Mouse (Mus musculus) c-Kit-positive CD71-positive TER-119-positive erythroid progenitor cells, embryonic 14.5 days (primary cell): ENCODE results near the gene Erbb3.

Experiments used
- DNase-seq: peaks from one replicate; pipeline ENCODE4 v3.0.0-alpha.2; 2013; ENCODE audit warnings: low spot score

Erbb3 gene

DNA sequence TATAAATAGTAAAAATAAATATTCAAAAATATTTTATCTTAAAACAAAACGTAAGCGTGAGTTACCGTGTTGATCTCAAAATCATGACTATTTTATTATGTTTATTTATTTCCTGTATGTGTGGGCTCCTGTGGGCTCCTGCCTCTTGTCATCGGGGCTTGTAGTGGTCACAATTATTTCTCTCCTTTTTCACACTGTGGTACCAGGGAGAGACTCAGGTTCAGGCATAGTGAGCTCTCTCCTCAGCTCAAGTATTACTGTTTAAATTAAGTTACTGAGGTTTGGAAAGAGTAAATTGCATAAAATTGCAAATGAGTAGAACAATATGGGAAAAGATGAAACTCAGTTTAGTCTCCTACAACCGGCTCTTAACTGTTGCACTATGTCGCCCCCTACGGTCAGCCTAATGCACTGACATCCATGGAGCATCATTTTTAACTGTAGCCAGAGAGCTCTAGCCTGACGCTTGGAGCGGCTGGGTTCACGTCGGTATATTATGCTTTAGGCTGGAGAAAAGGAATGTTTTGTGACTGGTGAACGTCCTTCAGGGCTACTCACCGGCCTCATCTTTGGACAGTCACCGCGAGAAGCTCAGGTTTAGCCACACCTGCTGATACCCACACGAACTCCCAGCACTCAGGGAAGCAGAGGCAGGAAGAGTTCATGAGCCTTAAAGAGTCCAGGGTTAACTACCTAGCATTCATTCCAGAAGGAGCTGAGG lies 23.1 kb upstream of the Erbb3 start:
- peak; percentile 83 for DNase-seq

DNA sequence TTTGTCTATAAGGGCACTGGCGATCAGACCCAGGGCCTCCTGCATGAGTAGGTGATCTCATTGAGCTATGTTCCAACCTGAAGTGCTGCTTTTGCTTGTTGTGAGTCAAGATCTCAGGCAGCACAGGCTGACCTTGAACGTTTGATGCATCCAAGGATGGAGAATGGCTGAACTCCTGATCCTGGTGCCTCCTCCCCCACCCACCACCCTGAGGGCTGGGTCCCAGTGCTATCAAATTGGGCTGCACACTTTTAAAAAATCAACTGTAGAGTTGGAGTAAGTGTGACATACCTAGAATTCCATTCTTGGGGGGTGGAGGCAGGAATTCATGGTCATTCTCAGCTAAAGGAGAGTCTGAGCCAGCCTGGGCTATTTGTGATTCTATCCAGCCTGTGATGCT lies 17.0 kb upstream of the Erbb3 start:
- DNase-seq: no peak

GRCm38 (mm10) chr10:128602470-128603128 lies 13.1 kb upstream of the Erbb3 start:
- DNase-seq: no peak

GRCm38 (mm10) chr10:128601499-128601898 lies 12.0 kb upstream of the Erbb3 start:
- no peak for DNase-seq

GRCm38 (mm10) chr10:128598476-128598875 lies 9.0 kb upstream of the Erbb3 start:
- DNase-seq: no peak

DNA sequence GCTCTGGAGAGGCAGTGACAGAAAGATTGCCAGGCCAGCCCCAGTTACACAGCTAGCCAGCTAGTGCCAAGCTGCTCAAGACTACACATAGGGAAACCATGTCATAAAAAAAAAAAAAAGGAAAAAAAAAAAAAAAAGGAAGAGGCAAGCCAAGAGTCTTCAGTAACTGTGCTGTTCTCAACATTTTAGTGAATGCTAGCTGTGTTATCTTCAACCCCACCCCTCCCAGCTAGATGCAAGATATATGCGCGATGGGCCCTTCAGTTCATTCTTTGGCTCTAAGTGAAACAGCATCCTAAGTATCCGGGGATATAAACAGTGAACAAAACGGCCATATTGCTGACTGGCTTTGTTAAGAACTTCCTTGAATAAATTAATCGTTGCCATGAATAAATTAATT lies 3.3 kb upstream of the Erbb3 start:
- DNase-seq: no peak

DNA sequence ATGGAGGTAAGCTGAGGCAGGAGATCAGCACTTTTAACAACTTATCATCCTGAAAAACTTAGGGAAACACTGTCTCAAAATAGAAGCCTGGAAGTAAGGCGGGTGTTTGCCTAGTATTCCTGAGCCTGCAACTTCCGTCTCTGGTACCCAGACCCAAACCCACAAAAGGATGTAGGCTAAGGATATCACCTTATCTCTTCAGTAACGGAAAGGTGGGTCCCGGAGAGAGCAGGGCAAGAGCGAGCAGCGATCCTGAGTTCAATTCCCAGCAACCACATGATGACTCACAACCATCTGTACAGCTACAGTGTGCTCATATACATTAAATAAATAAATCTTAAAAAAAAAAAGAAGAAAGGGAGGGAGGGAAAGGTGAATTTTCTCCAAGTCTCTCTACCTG lies 2.0 kb upstream of the Erbb3 start:
- no peak for DNase-seq

GRCm38 (mm10) chr10:128590193-128590690 lies 790 bp upstream of the Erbb3 start:
- DNase-seq: peak; percentile 33

GRCm38 (mm10) chr10:128588775-128589463 lies 533 bp downstream of the Erbb3 start:
- no peak for DNase-seq

- DNase-seq: no peak
Observed at GRCm38 (mm10) chr10:128588136-128588535, 1.3 kb downstream of the Erbb3 start.

- no peak for DNase-seq
Observed at GRCm38 (mm10) chr10:128587697-128588096, 1.8 kb downstream of the Erbb3 start.

DNA sequence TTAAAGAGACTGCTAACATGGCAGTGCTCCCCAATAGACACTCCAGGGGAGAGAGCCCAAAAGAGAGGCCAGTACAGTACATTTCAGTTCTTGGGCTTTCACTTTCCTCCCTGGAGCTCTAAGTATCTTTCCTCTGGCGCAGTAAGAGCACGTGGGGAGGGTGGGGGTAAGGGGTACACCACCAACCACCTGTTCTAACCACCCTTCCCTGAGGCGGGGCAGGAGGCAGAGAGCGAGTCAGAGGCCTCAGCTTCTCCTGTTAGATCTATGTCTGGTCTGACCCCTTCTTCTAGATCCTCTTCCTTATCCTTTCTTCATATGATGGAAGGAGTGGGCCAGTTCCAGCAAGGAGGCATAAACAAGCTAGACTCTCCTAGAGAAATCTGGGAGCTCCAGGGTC lies 2.3 kb downstream of the Erbb3 start:
- DNase-seq: no peak

DNA sequence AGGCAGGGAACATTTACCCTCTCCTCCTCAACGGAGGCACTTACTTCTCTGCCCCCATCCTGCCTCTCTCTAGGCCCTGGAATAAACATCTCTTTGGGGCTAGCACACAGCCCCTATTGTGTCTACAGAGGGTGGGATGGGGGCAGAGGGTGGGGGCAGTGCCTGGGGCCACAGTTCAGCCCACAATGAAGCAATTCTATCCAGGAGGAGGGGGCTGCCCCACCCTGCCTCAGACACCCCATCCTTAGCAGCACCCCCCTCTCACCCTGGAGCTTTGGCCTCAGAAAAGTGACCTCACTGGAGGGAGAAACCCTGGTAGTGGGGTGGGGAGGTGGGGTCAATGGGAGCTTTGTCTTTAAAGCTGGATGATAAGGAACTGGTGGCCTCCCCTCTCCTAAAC lies 2.9 kb downstream of the Erbb3 start:
- no peak for DNase-seq

- DNase-seq: no peak
Observed at GRCm38 (mm10) chr10:128584386-128584785, 5.1 kb downstream of the Erbb3 start.

GRCm38 (mm10) chr10:128583644-128584043 lies 5.8 kb downstream of the Erbb3 start:
- no peak for DNase-seq

- no peak for DNase-seq
Observed at GRCm38 (mm10) chr10:128579731-128580130, 9.7 kb downstream of the Erbb3 start.

DNA sequence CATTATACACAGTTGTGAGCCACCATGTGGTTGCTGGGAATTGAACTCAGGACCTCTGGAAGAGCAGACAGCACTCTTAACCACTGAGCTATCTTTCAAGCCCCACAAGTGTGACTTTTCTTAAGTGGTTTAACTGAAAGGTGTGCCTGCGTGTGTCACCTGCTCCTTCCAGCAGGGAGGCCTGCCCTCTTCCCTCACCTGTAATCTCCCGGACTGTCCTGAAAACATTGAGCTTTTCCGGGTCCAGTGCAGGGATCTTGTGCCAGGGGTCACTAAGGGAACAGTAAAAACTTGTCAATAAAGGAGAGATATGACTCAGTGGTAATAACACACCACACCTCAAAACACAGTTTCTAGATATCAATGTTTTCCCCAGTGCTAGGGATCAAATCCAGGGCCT lies 10.2 kb downstream of the Erbb3 start:
- DNase-seq: no peak

DNA sequence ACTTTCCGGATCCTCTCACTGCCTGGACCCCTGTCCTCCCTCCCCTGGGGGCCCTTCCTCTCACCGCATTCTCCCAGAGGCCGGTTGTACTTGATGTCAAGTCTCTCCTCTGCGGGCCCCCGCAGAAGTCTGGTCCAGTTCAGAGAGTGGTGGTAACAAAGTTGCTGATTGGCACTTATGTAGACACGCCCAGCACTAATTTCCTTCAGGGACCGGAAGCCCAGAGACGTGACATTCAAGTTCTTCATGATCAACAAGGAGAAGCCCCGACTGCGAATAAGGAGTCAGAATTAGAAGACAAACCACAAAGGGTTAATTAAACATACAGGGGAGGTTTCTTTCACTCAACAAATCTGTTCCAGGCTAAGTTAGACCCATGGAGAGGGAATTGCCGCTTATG lies 11.1 kb downstream of the Erbb3 start:
- DNase-seq: no peak

DNA sequence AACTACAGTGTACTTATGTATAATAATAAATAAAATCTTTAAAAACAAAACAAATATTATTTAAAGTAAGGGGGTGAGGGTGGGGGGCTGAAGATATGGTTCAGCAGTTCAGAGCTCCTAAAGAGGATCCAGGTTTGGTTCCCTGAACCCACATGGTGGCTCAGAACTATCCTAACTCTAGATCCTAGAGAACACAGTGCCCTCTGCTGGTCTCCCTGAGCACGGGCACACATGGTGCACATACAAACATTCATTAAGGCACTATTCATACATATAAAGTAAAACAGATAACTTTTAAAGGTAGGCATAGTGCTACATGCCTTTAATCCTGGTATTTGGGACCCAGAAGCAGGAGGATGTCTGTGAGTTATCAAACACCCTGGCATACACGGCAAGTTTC lies 14.4 kb downstream of the Erbb3 start:
- DNase-seq: peak; percentile 32

- peak; percentile 94 for DNase-seq
Observed at GRCm38 (mm10) chr10:128565788-128566531, 23.5 kb downstream of the Erbb3 start, which contains the start of gene Pa2g4. Pa2g4 (minus strand) TSS chr10:128565987.

DNA sequence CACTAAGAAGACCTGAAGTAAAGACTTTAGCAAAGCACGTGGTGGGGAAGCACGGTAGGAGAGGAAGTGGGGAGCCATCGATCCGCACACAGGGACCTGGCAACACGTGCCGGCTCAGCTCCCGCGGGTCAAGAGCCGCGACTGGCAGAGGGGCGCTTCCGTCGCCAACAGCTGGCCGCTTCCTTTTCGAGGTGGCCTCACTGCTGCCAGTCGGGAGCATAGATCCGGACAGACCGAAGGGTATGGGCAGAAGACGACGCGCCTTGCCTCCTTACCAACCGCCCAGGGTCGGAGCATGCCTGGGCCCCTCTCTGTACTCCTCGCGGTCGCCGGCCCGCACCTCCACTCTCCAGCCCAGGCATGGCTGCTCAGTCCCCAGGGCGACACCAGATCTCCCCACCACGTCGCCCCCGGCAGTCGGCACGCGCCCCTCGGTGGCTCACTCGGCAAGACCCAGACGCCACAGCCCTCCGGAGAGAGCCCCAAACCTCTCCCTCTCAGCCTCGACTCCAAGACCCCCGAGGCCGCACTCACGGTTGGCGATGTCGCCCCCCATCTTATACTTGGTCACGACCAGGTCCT lies 24.2 kb downstream of the Erbb3 start:
- no peak for DNase-seq

DNA sequence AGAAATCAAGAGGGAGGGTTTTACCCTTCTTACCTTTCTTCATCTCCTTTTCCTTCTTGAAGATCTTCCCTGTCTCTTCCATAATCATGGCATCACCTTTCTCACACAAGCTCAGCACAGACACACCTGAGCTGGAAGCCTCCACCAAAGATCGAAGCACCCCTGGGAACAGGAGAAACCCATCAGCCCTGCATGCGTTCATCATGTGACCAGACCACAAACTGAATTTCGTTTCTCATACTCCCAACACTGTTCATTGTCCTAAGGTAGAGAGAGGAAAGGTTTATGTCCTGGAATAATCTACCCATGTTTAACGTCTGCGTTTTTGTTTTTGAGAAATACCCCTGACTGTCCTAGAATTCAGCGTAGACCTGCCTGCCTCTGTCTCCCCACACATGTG lies 25.9 kb downstream of the Erbb3 start:
- no peak for DNase-seq
